Mouse (Mus musculus): ENCODE data around the gene Fcgr1.

DNA sequence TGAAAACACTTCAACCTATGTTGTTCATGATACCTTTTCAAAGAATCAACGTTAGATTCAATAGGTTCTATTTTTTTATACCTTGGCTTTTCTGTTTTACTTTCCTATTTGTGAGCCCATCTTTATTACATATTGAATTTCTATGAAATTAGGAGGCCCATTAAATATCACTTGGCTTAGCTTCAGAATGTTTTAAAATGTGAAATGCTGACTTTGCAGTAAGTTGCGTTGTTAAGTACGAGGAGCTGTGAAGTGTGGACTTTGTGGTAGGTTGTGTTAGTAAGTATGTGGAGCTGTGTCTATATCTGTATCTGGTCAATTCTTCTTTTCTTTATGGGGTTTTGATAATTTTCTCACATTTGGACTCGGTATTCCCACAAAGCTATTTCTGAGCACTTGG is 4.6 kb upstream of the Fcgr1 start:
- TF ChIP-seq CTCF (IDR thresholded peaks at IDR 0.05; ENCODE audit: low read depth) (no peak), EP300 (IDR thresholded peaks at IDR 0.05; ENCODE audit: low read depth) (no peak)

All from heart, postnatal 0 days (tissue).